Mouse (Mus musculus) left cerebral cortex, adult 8-10 months (tissue): ENCODE measurements around the gene Prx. TPM values are rescaled to one million over a fixed set of nuclear protein-coding genes. Genes with fewer than 3 reads are reported as not detected.

Experiments
- DNase-seq, 2 experiments: peaks; one replicate each; pipeline ENCODE4 v3.0.0; 2022; ENCODE audit warnings: low spot score in 2 of 2
- total RNA-seq, 4 experiments: library from RNA; stranded (reverse); gene quantifications; 2 replicates each; pipeline ENCODE4 v1.2.4; 2022

Gene Prx
- under 1 TPM; 0.48 to 0.53 (median 0.52) TPM for total RNA-seq

GRCm38 (mm10) chr7:27499036-27499435 lies at the start of gene Prx:
Prx (plus strand) TSS chr7:27499324.
- no peak for DNase-seq

GRCm38 (mm10) chr7:27451359-27451758 lies 47.8 kb upstream of the Prx start:
- DNase-seq = no peak

GRCm38 (mm10) chr7:27452206-27452770 lies 46.8 kb upstream of the Prx start:
- DNase-seq = no peak

- no peak for DNase-seq
These were observed 44.5 kb upstream of the Prx start for GRCm38 (mm10) chr7:27454461-27455121.

GRCm38 (mm10) chr7:27455273-27455672 lies 43.9 kb upstream of the Prx start:
- no peak for DNase-seq

- DNase-seq = no peak
These were observed 40.5 kb upstream of the Prx start for GRCm38 (mm10) chr7:27458614-27459013.

GRCm38 (mm10) chr7:27459640-27460039 lies 39.5 kb upstream of the Prx start:
- no peak for DNase-seq

GRCm38 (mm10) chr7:27460477-27460876 lies 38.6 kb upstream of the Prx start:
- no peak for DNase-seq

- DNase-seq = no peak
These were observed 31.5 kb upstream of the Prx start for GRCm38 (mm10) chr7:27467648-27468047.

- DNase-seq = no peak
These were observed 27.6 kb upstream of the Prx start for GRCm38 (mm10) chr7:27471390-27472120.

GRCm38 (mm10) chr7:27472596-27472995 lies 26.5 kb upstream of the Prx start:
- DNase-seq = no peak

GRCm38 (mm10) chr7:27473156-27473834 lies 25.8 kb upstream of the Prx start, which contains the start of gene Sertad3:
Sertad3 (plus strand) TSS chr7:27473768.
- peak; percentile 97 for DNase-seq

- DNase-seq = no peak
These were observed 25.2 kb upstream of the Prx start for GRCm38 (mm10) chr7:27473835-27474489.

GRCm38 (mm10) chr7:27474490-27474954 lies 24.6 kb upstream of the Prx start:
- peak; percentile 84 to 99 for DNase-seq

- DNase-seq = no peak
These were observed 23.5 kb upstream of the Prx start for GRCm38 (mm10) chr7:27475596-27475995.

GRCm38 (mm10) chr7:27476098-27476635 lies 23.0 kb upstream of the Prx start:
- no peak for DNase-seq

GRCm38 (mm10) chr7:27478561-27478960 lies 20.6 kb upstream of the Prx start:
- no peak for DNase-seq

GRCm38 (mm10) chr7:27479750-27480149 lies 19.4 kb upstream of the Prx start:
- no peak for DNase-seq

GRCm38 (mm10) chr7:27480506-27480905 lies 18.6 kb upstream of the Prx start:
- DNase-seq = no peak

GRCm38 (mm10) chr7:27480927-27481626 lies 18.0 kb upstream of the Prx start:
- no peak for DNase-seq
